Mouse (Mus musculus) MEL (cell line): ENCODE results near the gene Pdk2. TPM values are rescaled to one million over a fixed set of nuclear protein-coding genes. Genes with fewer than 3 reads are reported as not detected.
A peak's percentile ranks its signal among the peaks of the same experiment; 100 is the strongest.

Experiments used
- DNase-seq: peaks from one replicate; pipeline ENCODE4 v3.0.0; 2011; ENCODE audit warnings: low read depth, low spot score
- H3K27ac ChIP-seq: 2 replicates; pipeline ENCODE4 v1.5.1; 2012; ENCODE audit warnings: low read depth, mild to moderate bottlenecking, control low read depth, low read length, moderate library complexity; ENCODE audit not compliant: control insufficient read depth
- H3K27me3 ChIP-seq, 2 experiments: fragments of 150-350 bp in 1 of 2; sonication (generic) in 1 of 2; 2 replicates each; pipeline ENCODE4 v1.6.1; 2012; ENCODE audit warnings: low read length in 2 of 2, mild to moderate bottlenecking in 2 of 2, improper control_type of control experiment in 1 of 2, moderate library complexity in 1 of 2; ENCODE audit not compliant: insufficient read depth in 2 of 2, control insufficient read depth in 1 of 2
- H3K36me3 ChIP-seq, 2 experiments: 2 replicates each; pipeline ENCODE4 v1.6.1; 2012 to 2014; ENCODE audit warnings: low read length in 2 of 2, improper control_type of control experiment in 1 of 2, inconsistent platforms in 1 of 2, mild to moderate bottlenecking in 1 of 2; ENCODE audit not compliant: insufficient read depth in 2 of 2, control insufficient read depth in 1 of 2
- H3K4me1 ChIP-seq, 2 experiments: fragments of 150-350 bp in 1 of 2; sonication (generic) in 1 of 2; 2 replicates each; pipeline ENCODE4 v1.6.1; 2012; ENCODE audit warnings: low read length in 2 of 2, improper control_type of control experiment in 1 of 2, mild to moderate bottlenecking in 1 of 2; ENCODE audit not compliant: insufficient read depth in 2 of 2, control insufficient read depth in 1 of 2
- H3K4me3 ChIP-seq, 2 experiments: fragments of 150-350 bp in 1 of 2; sonication (generic) in 1 of 2; 2 replicates each; pipeline ENCODE4 v1.5.1; 2012; ENCODE audit warnings: low read depth in 2 of 2, low read length in 2 of 2, mild to moderate bottlenecking in 2 of 2, moderate library complexity in 2 of 2, control low read depth in 1 of 2, improper control_type of control experiment in 1 of 2; ENCODE audit not compliant: control insufficient read depth in 1 of 2, insufficient read depth in 1 of 2
- H3K79me2 ChIP-seq: 2 replicates; pipeline ENCODE4 v1.6.1; 2012; ENCODE audit warnings: mild to moderate bottlenecking, low read length, moderate library complexity; ENCODE audit not compliant: control insufficient read depth, poor library complexity, insufficient read depth
- H3K9ac ChIP-seq: 2 replicates; pipeline ENCODE4 v1.6.1; 2012; ENCODE audit warnings: low read depth, mild to moderate bottlenecking, control low read depth, low read length, moderate library complexity; ENCODE audit not compliant: control insufficient read depth, poor library complexity, severe bottlenecking
- H3K9me3 ChIP-seq: fragments of 150-350 bp; sonication (generic); replicated peaks from 2 replicates; pipeline ENCODE4 v1.6.1; 2012; ENCODE audit warnings: mild to moderate bottlenecking, low read length, improper control_type of control experiment, moderate library complexity; ENCODE audit not compliant: insufficient read depth
- CHD1 ChIP-seq: IDR thresholded peaks from 2 replicates; pipeline ENCODE4 v1.6.1; 2012; ENCODE audit warnings: low read depth, mild to moderate bottlenecking, inconsistent platforms, low read length, improper control_type of control experiment
- CHD2 ChIP-seq: IDR thresholded peaks from 2 replicates; pipeline ENCODE4 v1.6.1; 2011; ENCODE audit warnings: low read length, improper control_type of control experiment
- E2F4 ChIP-seq: IDR thresholded peaks from 2 replicates; pipeline ENCODE4 v1.6.1; 2011; ENCODE audit warnings: low read depth, low read length, improper control_type of control experiment, borderline replicate concordance
- ELF1 ChIP-seq: IDR thresholded peaks from 2 replicates; pipeline ENCODE4 v1.6.1; 2014; ENCODE audit warnings: low read depth, mild to moderate bottlenecking, inconsistent platforms, low read length, improper control_type of control experiment, moderate library complexity
- ETS1 ChIP-seq: IDR thresholded peaks from 2 replicates; pipeline ENCODE4 v1.6.1; 2012; ENCODE audit warnings: low read depth, mild to moderate bottlenecking, inconsistent platforms, low read length, improper control_type of control experiment, moderate library complexity
- GATA1 ChIP-seq: IDR thresholded peaks from 2 replicates; pipeline ENCODE4 v1.6.1; 2011; ENCODE audit warnings: low read depth, low read length, improper control_type of control experiment
- JUND ChIP-seq: IDR thresholded peaks from 2 replicates; pipeline ENCODE4 v1.6.1; 2011; ENCODE audit warnings: low read depth, mild to moderate bottlenecking, improper control_type of control experiment, low read length
- MAZ ChIP-seq: IDR thresholded peaks from 2 replicates; pipeline ENCODE4 v1.6.1; 2012; ENCODE audit warnings: low read depth, mild to moderate bottlenecking, inconsistent platforms, low read length, improper control_type of control experiment
- MXI1 ChIP-seq: IDR thresholded peaks from 2 replicates; pipeline ENCODE4 v1.6.1; 2011; ENCODE audit warnings: mild to moderate bottlenecking, low read depth, low read length, improper control_type of control experiment
- MYB ChIP-seq: IDR thresholded peaks from 2 replicates; pipeline ENCODE4 v1.6.1; 2011; ENCODE audit warnings: mild to moderate bottlenecking, low read depth, low read length, improper control_type of control experiment
- TCF12 ChIP-seq: IDR thresholded peaks from 2 replicates; pipeline ENCODE4 v1.6.1; 2014; ENCODE audit warnings: low read depth, mild to moderate bottlenecking, inconsistent platforms, low read length, improper control_type of control experiment, moderate library complexity
- UBTF ChIP-seq: IDR thresholded peaks from 2 replicates; pipeline ENCODE4 v1.6.1; 2012; ENCODE audit warnings: low read depth, mild to moderate bottlenecking, inconsistent platforms, low read length, improper control_type of control experiment, moderate library complexity, borderline replicate concordance; ENCODE audit not compliant: insufficient read depth
- USF1 ChIP-seq: IDR thresholded peaks from 2 replicates; pipeline ENCODE4 v1.6.1; 2014; ENCODE audit warnings: low read depth, mild to moderate bottlenecking, inconsistent platforms, low read length, improper control_type of control experiment, moderate library complexity
- ZC3H11A ChIP-seq: IDR thresholded peaks from 2 replicates; pipeline ENCODE4 v1.6.1; 2012; ENCODE audit warnings: low read depth, mild to moderate bottlenecking, inconsistent platforms, low read length, improper control_type of control experiment
- ZKSCAN1 ChIP-seq: IDR thresholded peaks from 2 replicates; pipeline ENCODE4 v1.6.1; 2012; ENCODE audit warnings: low read depth, mild to moderate bottlenecking, inconsistent platforms, low read length, improper control_type of control experiment, moderate library complexity
- ZNF384 ChIP-seq: IDR thresholded peaks from 2 replicates; pipeline ENCODE4 v1.6.1; 2012; ENCODE audit warnings: low read depth, mild to moderate bottlenecking, inconsistent platforms, low read length, improper control_type of control experiment
- polyA plus RNA-seq, 2 experiments: library from polyadenylated mRNA; stranded (reverse) in 1 of 2; unstranded in 1 of 2; fragments of >175 nt in 1 of 2; fragments of >200 nt in 1 of 2; gene quantifications; 2 replicates each; pipeline versions ENCODE4 v1.2.1 to v1.2.4; 2012; ENCODE audit warnings: low replicate concordance in 2 of 2, low read depth in 1 of 2; ENCODE audit not compliant: insufficient read length in 2 of 2, insufficient read depth in 1 of 2, missing spikeins in 1 of 2
- total RNA-seq: library from RNA; depleted of rRNA; stranded (reverse); fragments of 300-350 nt; gene quantifications from 2 replicates; pipeline ENCODE4 v1.2.3, GENCODE M21; 2012

Gene Pdk2
- total and polyA plus RNA-seq, 3 experiments = 0.81 to 8.0 TPM; not detected in 1

DNA sequence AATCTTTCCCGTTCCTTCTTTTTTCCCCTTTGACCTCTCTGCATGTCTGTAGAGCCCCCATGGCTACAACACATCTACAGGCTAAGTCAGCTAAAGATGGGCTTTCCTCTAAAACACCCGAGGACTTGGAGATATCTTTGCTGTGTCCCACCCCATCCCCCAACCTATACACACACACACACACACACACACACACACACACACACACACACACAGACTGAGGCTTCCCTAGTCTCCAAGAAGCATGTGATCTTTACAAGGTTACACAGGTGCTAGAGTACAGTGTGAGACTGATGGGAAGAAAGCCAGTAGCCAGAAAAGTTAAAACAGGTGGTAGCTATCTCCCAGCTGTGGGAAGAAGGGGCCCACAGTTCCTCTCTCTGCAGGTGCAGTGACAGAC, 54.7 kb downstream of the Pdk2 start:
- H3K9me3 ChIP-seq = no peaks in the 10 kb centered on the region
- H3K79me2 ChIP-seq = peaks cover 16% of the 10 kb centered on the region
- H3K27ac ChIP-seq = no peak overlapping the region
- H3K27me3 ChIP-seq = no peaks in the 10 kb centered on the region
- peaks cover 0 to 22% of the 10 kb centered on the region in 2 experiments; a peak in 2 of 4 replicates for H3K36me3 ChIP-seq
- H3K9ac ChIP-seq = no peak overlapping the region
- no peak overlapping the region for H3K4me3 ChIP-seq
- no peak for TF ChIP-seq UBTF
- peak; percentile 50 for TF ChIP-seq TCF12
- TF ChIP-seq ZKSCAN1 = no peak
- peak; percentile 58 for TF ChIP-seq ETS1
- no peak for DNase-seq
- peaks cover 13 to 26% of the 10 kb centered on the region in 2 experiments for H3K4me1 ChIP-seq

DNA sequence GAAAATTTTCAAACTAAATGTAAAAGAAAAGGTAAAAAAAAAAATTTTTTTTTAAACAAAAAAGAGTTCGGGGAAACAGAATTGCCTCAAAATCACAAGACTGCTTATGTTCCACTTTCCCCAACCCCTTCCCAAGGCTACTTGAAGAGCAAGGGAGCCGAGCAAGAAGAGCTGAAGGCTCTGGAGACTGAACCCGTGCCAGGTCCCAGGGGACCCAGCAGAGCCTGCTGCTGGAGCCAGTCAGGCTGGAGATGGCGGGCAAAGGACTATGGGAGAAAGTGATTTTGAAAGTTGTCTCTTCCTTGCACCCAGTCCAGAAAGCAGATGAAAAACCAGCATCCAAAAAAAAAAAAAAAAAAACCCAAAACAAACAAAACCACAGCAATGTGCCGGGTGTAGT, 55.3 kb downstream of the Pdk2 start:
- no peak overlapping the region for H3K9ac ChIP-seq
- no peak for DNase-seq
- H3K79me2 ChIP-seq = peaks cover 10% of the 10 kb centered on the region
- TF ChIP-seq ZC3H11A (no peak), ZKSCAN1 (no peak), CHD2 (no peak), MXI1 (no peak), MAZ (no peak), CHD1 (no peak), E2F4 (no peak), ELF1 (no peak), GATA1 (no peak), JUND (no peak), UBTF (no peak), ZNF384 (no peak), MYB (no peak), USF1 (no peak)
- H3K27ac ChIP-seq = no peak overlapping the region
- peaks cover 13 to 26% of the 10 kb centered on the region in 2 experiments for H3K4me1 ChIP-seq
- no peaks in the 10 kb centered on the region for H3K9me3 ChIP-seq
- H3K4me3 ChIP-seq = no peak overlapping the region
- H3K36me3 ChIP-seq = peaks cover 0 to 22% of the 10 kb centered on the region in 2 experiments; a peak in 2 of 4 replicates
- no peaks in the 10 kb centered on the region for H3K27me3 ChIP-seq
